Mouse (Mus musculus) hindbrain, postnatal 0 days (tissue): Measurements from ENCODE around the gene Dlgap3. TPM values are rescaled to one million over a fixed set of nuclear protein-coding genes. Genes with fewer than 3 reads are reported as not detected.

Experiments used
- ATAC-seq: fragments of 200-750 bp; cut with Nextera tagmentation; 2 replicates; pipeline ENCODE4 v1.8.0; 2017; ENCODE audit warnings: mild to moderate bottlenecking, moderate TSS enrichment, moderate library complexity
- DNase-seq: peaks from one replicate; pipeline ENCODE4 v3.0.0-alpha.2; 2015; ENCODE audit warnings: low spot score
- H3K27ac ChIP-seq: fragments of 300-500 bp; sonication (generic); 2 replicates; pipeline ENCODE4 v1.5.1; 2014; ENCODE audit warnings: mild to moderate bottlenecking
- H3K27me3 ChIP-seq: fragments of 300-500 bp; sonication (generic); 2 replicates; pipeline ENCODE4 v1.6.1; 2014; ENCODE audit warnings: low read length, mixed read lengths; ENCODE audit not compliant: insufficient read depth
- H3K36me3 ChIP-seq: fragments of 300-500 bp; sonication (generic); 2 replicates; pipeline ENCODE4 v1.6.1; 2014; ENCODE audit warnings: low read length, mixed read lengths; ENCODE audit not compliant: insufficient read depth
- H3K4me1 ChIP-seq: fragments of 300-500 bp; sonication (generic); 2 replicates; pipeline ENCODE4 v1.6.1; 2014; ENCODE audit warnings: antibody characterized with exemption, low read length, mixed read lengths; ENCODE audit not compliant: insufficient read depth
- H3K4me2 ChIP-seq: fragments of 300-500 bp; sonication (generic); 2 replicates; pipeline ENCODE4 v1.6.1; 2014; ENCODE audit warnings: low read depth, mild to moderate bottlenecking, low read length, moderate library complexity, mixed read lengths
- H3K4me3 ChIP-seq: fragments of 300-500 bp; sonication (generic); 2 replicates; pipeline ENCODE4 v1.5.1; 2014; ENCODE audit warnings: low read length
- H3K9ac ChIP-seq: fragments of 300-500 bp; sonication (generic); replicated peaks from 2 replicates; pipeline ENCODE4 v1.6.1; 2014; ENCODE audit warnings: mild to moderate bottlenecking, low read length, moderate library complexity, mixed read lengths
- H3K9me3 ChIP-seq: fragments of 300-500 bp; sonication (generic); 2 replicates; pipeline ENCODE4 v1.6.1; 2016; ENCODE audit warnings: low read length, mixed read lengths
- CTCF ChIP-seq: IDR thresholded peaks from 2 replicates; pipeline ENCODE4 v1.5.1; 2016; ENCODE audit warnings: antibody characterized with exemption, control low read depth, low read depth
- WGBS: fragments of 180-500 bp; shearing (Covaris S2); extraction: QIAGEN DNeasy Blood & Tissue Kit; methylation state at CpG from one replicate; pipeline ENCODE4 v1.1.7; 2014; 5-methylcytosine and 5-hydroxymethylcytosine counted together
- polyA plus RNA-seq: library from polyadenylated mRNA; unstranded; fragments of >200 nt; fragmentation: Nextera tagmentation; extraction: Ambion mirVana; gene quantifications from 2 replicates; pipeline ENCODE4 v1.2.1, GENCODE M21; 2015
- total RNA-seq: library from RNA; depleted of rRNA; stranded (reverse); fragments of >200 nt; gene quantifications from 2 replicates; pipeline ENCODE4 v1.2.3, GENCODE M21; 2014

Gene Dlgap3
- total and polyA plus RNA-seq, 2 experiments from 2014 or later, result 34.2 to 153 TPM

- Histone ChIP-seq H3K36me3 (no peaks in the 10 kb centered on the region), H3K27me3 (no peaks in the 10 kb centered on the region), H3K4me1 (no peaks in the 10 kb centered on the region), H3K9ac (no peak overlapping the region), H3K27ac (peak overlapping the region; percentile 32), H3K9me3 (no peaks in the 10 kb centered on the region), H3K4me2 (no peak overlapping the region), H3K4me3 (no peak overlapping the region)
- WGBS, result 37% methylated on average over 9 of the region's 9 CpGs
- 0 out of 2 replicates have a peak, but pooled peaks have one; percentile 15 for TF ChIP-seq CTCF
- ATAC-seq, result peak; percentile 61; the same call in 1 of the 2 replicates
- DNase-seq, result peak; percentile 77
Measured at GRCm38 (mm10) chr4:127211318-127211717, 42.3 kb downstream of the Dlgap3 start.

GRCm38 (mm10) chr4:127214510-127214909, 45.5 kb downstream of the Dlgap3 start:
- no peak for ATAC-seq
- H3K27ac ChIP-seq, result no peak overlapping the region
- no peak overlapping the region for H3K4me3 ChIP-seq
- no peak for DNase-seq
- H3K4me2 ChIP-seq, result no peak overlapping the region
- no peaks in the 10 kb centered on the region for H3K27me3 ChIP-seq
- no peak overlapping the region for H3K9ac ChIP-seq
- H3K4me1 ChIP-seq, result no peaks in the 10 kb centered on the region
- 35% methylated on average over 27 of the region's 28 CpGs for WGBS
- no peaks in the 10 kb centered on the region for H3K9me3 ChIP-seq
- no peaks in the 10 kb centered on the region for H3K36me3 ChIP-seq
- TF ChIP-seq CTCF, result no peak

DNA sequence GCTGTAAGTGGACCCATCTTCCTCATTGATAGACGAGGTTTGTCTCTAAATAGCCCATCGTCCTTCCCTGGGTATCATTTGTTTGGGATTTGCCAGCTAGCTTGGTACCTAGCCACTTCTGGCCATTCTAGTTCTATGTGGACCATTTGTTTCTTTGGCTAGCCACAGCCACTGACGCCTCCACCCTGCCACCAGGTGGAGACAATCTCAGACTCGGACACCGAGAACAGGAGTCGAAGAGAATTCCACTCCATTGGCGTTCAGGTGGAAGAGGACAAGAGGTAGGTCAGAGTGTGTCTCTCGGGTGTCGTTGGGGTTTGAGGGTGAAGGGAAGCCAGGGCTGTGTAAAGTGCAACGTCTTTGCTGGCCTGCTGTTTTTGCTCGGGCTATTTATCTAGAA, 46.1 kb downstream of the Dlgap3 start:
- no peak overlapping the region for H3K4me2 ChIP-seq
- no peaks in the 10 kb centered on the region for H3K27me3 ChIP-seq
- WGBS, result 54% methylated on average over 11 of the region's 11 CpGs
- ATAC-seq (no peak), DNase-seq (no peak)
- no peak overlapping the region for H3K27ac ChIP-seq
- H3K36me3 ChIP-seq, result no peaks in the 10 kb centered on the region
- TF ChIP-seq CTCF, result peak; percentile 62
- no peaks in the 10 kb centered on the region for H3K4me1 ChIP-seq
- no peak overlapping the region for H3K9ac ChIP-seq
- H3K4me3 ChIP-seq, result no peak overlapping the region
- no peaks in the 10 kb centered on the region for H3K9me3 ChIP-seq

DNA sequence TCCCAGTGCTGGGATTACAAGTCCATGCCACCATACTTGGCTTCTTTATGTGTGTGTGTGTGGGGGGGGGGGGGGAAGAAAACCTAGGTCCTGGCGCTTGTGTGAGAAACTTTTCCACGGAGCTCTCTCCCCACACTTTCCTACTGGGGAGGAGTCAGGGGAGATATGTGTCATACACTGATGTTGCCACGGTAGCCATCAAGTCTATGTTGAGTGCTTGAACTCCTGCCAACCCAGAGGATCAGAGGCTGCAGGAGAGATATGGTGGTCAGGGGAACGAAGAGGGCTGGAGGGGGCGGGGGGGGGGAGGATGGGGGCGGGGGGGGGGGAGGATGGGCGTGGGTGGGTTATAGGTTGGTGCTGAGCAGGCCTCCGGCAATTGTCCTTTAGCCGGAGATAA, 46.8 kb downstream of the Dlgap3 start:
- DNase-seq (no peak), ATAC-seq (no peak)
- no peak overlapping the region for H3K27ac ChIP-seq
- H3K4me1 ChIP-seq, result no peaks in the 10 kb centered on the region
- no peak overlapping the region for H3K4me3 ChIP-seq
- 33% methylated on average over 5 of the region's 9 CpGs for WGBS
- H3K27me3 ChIP-seq, result no peaks in the 10 kb centered on the region
- no peak for TF ChIP-seq CTCF
- H3K9me3 ChIP-seq, result no peaks in the 10 kb centered on the region
- no peak overlapping the region for H3K4me2 ChIP-seq
- no peak overlapping the region for H3K9ac ChIP-seq
- no peaks in the 10 kb centered on the region for H3K36me3 ChIP-seq

DNA sequence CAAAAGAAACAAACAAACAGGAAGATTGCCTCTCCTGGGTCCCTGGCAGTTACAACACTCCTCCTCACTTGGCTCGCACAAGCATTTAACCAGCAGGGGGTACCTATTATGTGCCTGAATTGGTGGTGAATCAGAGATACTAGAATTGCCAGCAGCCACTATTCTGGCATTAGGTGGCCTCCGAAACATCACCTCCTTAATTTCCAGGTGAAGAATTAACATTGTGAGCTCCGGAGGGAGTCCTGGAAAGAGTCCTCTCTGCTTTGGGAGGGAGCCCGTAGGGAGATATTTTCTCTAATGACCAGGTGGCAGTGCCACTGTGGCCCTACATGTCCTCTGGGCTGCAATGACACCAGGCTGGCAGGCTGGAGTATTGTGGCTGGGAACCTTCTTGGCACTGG, 47.2 kb downstream of the Dlgap3 start:
- H3K27ac ChIP-seq, result no peak overlapping the region
- H3K36me3 ChIP-seq, result no peaks in the 10 kb centered on the region
- H3K4me1 ChIP-seq, result no peaks in the 10 kb centered on the region
- no peaks in the 10 kb centered on the region for H3K9me3 ChIP-seq
- no peak overlapping the region for H3K4me2 ChIP-seq
- TF ChIP-seq CTCF, result no peak
- no peak overlapping the region for H3K9ac ChIP-seq
- no peaks in the 10 kb centered on the region for H3K27me3 ChIP-seq
- ATAC-seq, result no peak
- DNase-seq, result no peak
- WGBS, result 66% methylated on average over 4 of the region's 4 CpGs
- H3K4me3 ChIP-seq, result no peak overlapping the region

DNA sequence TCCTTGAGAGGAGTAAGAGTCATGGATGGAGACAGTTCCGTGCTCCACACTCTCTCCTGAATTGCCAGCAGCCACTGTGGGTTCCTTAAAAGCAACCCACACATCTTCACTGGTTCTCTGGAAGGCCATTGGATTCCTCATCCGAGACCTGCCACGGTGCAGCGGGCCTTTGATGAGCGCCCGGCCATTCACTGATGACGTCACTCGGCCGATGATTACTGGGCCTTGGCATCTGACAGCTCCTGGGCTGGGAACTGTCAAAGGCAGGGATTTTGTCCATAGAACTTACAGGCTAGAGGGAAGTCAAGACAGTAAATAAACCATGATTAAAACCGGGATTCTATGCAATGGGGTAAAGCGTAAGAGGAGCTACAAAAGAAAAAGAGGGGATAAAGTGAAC, 48.0 kb downstream of the Dlgap3 start:
- H3K36me3 ChIP-seq, result no peaks in the 10 kb centered on the region
- no peak for ATAC-seq
- H3K27ac ChIP-seq, result no peak overlapping the region
- H3K9me3 ChIP-seq, result no peaks in the 10 kb centered on the region
- H3K4me3 ChIP-seq, result no peak overlapping the region
- DNase-seq, result no peak
- TF ChIP-seq CTCF, result no peak
- WGBS, result 53% methylated on average over 11 of the region's 11 CpGs
- no peaks in the 10 kb centered on the region for H3K4me1 ChIP-seq
- no peaks in the 10 kb centered on the region for H3K27me3 ChIP-seq
- no peak overlapping the region for H3K9ac ChIP-seq
- H3K4me2 ChIP-seq, result no peak overlapping the region

GRCm38 (mm10) chr4:127223291-127223690, 54.3 kb downstream of the Dlgap3 start:
- Histone ChIP-seq H3K4me2 (no peak overlapping the region), H3K9ac (no peak overlapping the region), H3K27me3 (no peaks in the 10 kb centered on the region), H3K27ac (no peak overlapping the region), H3K36me3 (no peaks in the 10 kb centered on the region), H3K9me3 (no peaks in the 10 kb centered on the region), H3K4me1 (peaks cover 4% of the 10 kb centered on the region; the same call in 1 of the 2 replicates), H3K4me3 (no peak overlapping the region)
- TF ChIP-seq CTCF, result no peak
- 40% methylated on average over 10 of the region's 10 CpGs for WGBS
- no peak for ATAC-seq
- DNase-seq, result no peak
